Mouse (Mus musculus): ENCODE data around the gene Crybg3. TPM values are rescaled to one million over a fixed set of nuclear protein-coding genes. Genes with fewer than 3 reads are reported as not detected.

Gene Crybg3
- total RNA-seq, 2 experiments from 2014 or later, result 4.1 to 6.8 TPM

DNA sequence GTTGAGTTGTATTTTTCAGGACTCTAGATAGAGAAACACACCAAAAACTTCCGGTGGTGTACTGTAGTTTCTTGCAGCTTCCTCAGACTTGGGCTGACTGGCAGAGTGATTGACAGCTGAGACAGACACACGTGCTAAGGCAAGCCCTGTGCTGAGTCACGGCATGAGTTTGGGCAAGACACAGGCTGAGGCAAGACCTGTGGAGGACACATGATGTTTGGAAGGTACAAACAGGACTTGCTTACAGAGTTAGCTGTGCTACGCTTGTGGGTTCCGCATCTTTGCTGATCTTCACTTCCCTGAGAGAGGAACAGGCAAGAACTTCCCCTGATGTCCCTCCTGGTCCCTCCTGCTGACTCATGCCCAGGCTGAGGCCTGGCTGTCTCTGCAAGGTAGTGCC, 17.3 kb downstream of the Crybg3 start:
- DNase-seq (ENCODE audit: low spot score in 2 of 2), result no peak

- no peak for DNase-seq (ENCODE audit: low spot score in 2 of 2)
Observed at GRCm38 (mm10) chr16:59579237-59579636, 21.5 kb downstream of the Crybg3 start.

DNA sequence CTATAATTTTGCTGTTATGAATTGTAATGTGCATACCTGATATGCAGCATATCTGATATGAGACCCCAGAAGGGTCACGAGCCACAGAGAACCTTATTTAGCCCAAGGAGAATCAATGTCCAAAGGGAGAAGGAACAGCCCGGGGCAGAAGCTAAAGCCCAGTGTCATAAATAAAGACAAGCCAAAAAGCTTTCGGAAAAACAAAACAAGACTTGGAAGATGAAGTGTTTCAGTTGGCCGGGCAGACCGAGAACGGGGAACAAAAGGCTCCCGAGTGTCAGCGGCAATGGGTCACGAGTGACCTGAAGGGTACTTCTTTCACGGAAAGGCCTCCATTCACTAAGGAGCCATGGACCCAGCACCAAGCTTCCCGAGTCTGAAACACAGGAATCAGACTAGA, 26.8 kb downstream of the Crybg3 start:
- no peak for DNase-seq (ENCODE audit: low spot score in 2 of 2)

DNA sequence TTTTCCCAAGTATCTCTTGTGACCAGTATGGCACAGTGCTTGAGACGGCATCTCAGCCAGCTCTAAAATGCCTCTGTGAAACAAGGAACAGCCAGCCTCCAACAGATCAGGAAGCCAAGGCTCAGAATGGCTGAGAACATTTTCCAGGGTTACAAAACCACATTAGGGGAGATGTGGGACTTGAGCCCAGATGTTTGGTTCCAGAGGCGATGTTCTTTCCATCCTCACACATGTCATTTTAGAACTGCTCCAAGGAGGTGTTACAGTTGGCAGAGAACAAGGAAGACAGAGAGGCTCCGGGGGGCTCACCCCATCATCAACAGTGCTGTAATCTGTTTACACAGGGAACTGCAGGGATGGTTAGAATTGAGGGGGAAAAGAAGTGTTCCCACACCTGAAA, 28.1 kb downstream of the Crybg3 start:
- DNase-seq (ENCODE audit: low spot score in 2 of 2), result no peak

DNA sequence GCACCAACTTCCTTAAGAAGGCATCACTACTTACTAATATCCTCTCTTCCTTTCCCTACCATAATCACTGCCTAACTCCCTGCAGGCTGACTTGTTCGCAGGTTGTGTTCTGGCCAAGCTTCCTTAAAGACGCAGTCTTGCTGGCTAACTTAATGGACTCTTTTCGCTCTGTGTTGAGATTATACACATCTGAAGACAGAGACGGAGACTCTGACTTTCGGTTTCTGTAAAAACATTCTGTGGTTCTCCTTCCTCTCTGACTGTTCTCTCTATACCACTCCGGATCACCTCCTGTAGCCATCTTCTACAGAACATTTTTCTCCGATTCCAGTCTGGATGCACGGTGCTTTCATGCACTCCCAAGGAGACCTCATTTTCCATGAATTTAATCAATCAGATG, 30.0 kb downstream of the Crybg3 start:
- no peak for DNase-seq (ENCODE audit: low spot score in 2 of 2)

- DNase-seq (ENCODE audit: low spot score in 2 of 2), result no peak
Observed at GRCm38 (mm10) chr16:59569837-59570236, 30.9 kb downstream of the Crybg3 start.

- no peak for DNase-seq (ENCODE audit: low spot score in 2 of 2)
Observed at GRCm38 (mm10) chr16:59567721-59568381, 32.9 kb downstream of the Crybg3 start.

DNA sequence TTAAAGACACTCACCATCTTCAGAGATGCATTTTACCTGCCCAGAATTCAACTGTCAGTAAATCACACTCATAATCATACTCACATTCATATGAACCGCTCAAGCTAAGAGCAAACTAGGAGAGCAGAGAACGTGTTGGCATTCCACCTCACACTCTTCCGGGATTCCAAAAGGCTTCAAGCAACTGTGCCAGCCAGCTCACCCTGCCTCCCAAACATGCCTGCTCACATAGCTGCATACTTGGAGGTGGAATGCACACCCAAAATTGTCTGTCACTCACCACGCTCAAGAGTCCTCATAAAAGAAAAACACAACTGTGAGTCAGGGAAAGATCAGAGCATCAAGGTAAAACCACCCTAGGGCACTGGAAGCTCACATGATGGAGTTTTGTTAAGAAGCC, 34.3 kb downstream of the Crybg3 start:
- no peak for DNase-seq (ENCODE audit: low spot score in 2 of 2)

GRCm38 (mm10) chr16:59565631-59566030, 35.1 kb downstream of the Crybg3 start:
- DNase-seq (ENCODE audit: low spot score in 2 of 2), result no peak

- DNase-seq (ENCODE audit: low spot score in 2 of 2), result no peak
Observed at GRCm38 (mm10) chr16:59564025-59564424, 36.8 kb downstream of the Crybg3 start.

- DNase-seq (ENCODE audit: low spot score in 2 of 2), result no peak
Observed at GRCm38 (mm10) chr16:59559300-59560200, 41.2 kb downstream of the Crybg3 start.

DNA sequence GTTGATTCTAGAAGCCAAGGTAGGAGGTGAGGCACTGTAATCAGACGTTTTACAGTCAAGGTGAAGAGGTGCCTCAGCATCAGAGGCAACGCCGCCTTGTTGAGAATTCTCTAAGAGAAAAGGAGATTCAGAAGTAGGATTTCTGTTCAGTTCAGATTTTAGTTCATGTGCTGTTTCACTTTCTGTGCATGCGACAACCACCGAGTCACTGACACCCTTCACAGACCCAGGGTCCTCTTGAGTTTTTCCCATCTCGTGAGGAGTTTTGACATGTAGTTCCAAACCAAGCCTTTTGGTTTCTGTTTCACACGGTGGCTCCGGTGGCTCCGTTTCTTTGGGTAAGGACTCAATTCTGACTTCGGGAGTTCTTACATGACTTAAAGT, 41.9 kb downstream of the Crybg3 start:
- no peak for DNase-seq (ENCODE audit: low spot score in 2 of 2)

GRCm38 (mm10) chr16:59553490-59554161, 47.2 kb downstream of the Crybg3 start:
- DNase-seq (ENCODE audit: low spot score in 2 of 2), result no peak

DNA sequence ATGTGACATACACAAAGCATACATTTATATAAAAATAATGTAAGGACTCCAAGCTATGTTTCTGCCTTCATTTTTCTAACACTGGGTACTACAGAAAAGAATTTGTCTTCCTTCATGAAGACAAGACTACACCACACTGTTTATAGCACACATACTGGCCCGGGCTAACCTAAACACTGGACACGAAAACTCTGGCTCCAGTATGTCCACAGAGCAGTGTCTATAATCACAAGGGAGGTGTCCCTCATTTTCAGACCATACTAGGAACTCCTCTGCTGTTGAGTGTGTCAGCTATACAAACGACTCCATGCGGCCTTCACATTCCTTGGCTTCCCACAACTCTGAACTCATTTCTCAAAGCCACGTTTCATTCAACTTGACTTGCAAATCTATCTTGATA, 49.3 kb downstream of the Crybg3 start:
- no peak for DNase-seq (ENCODE audit: low spot score in 2 of 2)

DNA sequence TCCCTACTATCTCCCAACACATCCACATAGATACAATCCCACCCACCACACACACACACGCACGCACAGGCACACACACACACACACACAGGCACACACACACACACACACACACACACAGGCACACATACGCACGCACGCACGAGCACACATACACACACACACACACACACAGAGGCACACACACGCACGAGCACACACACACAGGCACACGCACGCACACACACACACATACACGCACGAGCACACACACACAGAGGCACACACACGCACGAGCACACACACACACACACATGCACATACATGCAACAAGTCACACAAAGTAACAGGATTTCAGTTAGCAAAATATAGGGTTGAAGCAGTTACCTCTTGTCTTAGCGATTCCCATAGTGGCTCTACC, 51.1 kb downstream of the Crybg3 start:
- DNase-seq (ENCODE audit: low spot score in 2 of 2), result no peak

- DNase-seq (ENCODE audit: low spot score in 2 of 2), result no peak
Observed at GRCm38 (mm10) chr16:59548582-59548947, 52.2 kb downstream of the Crybg3 start.

DNA sequence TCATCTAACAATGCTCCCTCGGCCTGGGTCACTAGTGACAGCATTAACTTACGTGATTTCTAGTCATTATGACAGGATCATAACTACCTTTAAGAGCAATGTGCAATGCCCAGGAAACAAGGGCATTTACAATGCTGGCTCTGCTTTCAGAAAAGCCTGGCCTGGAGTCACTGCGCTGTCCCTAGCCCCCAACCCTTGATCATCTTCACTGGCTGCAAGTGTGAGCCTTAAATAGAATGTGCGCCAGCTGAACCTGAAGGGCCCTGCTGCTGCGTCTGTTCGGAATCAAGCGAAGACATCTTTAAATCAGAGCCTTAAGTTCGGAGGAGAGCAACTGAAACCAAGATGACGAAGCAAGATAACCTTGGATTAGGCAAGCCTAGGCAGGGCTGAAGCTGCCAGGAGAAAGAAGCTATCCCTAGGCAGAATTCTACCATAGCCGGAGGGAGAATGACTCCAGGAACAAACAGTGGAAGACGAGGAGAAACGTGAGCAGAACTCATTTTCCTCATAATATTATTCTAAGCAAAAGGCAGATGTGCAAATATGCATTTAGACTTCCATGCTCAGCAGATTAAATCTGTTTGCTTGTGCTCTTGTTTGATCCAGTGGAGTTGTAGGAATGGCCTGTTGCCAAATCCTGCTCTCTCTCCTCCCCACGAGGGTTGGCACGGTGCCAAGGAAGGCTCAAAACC, 52.7 kb downstream of the Crybg3 start:
- DNase-seq (ENCODE audit: low spot score in 2 of 2), result peak; percentile 45 to 59

GRCm38 (mm10) chr16:59547466-59547865, 53.3 kb downstream of the Crybg3 start:
- DNase-seq (ENCODE audit: low spot score in 2 of 2), result peak; percentile 16 to 21

- no peak for DNase-seq (ENCODE audit: low spot score in 2 of 2)
Observed at GRCm38 (mm10) chr16:59545360-59545759, 55.4 kb downstream of the Crybg3 start.

DNA sequence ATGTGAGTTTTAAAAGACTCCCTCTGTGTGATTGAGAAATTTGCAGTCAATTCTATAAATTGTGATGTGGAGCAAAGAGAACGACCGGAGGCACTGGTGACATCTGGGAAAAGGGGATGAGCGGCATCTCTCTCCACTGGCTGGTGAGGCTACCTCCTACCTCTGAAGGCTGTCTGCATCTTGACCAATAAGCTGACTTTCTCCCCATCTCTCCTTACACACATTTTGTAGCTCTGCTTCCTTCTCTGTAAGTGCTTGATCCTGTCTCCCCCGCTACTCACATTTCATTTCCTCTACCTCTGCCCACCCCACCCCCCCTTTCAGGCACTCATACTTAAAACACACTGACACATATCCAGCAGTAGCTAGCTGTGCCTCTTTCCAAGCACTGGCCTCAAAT, 59.4 kb downstream of the Crybg3 start:
- no peak for DNase-seq (ENCODE audit: low spot score in 2 of 2)

GRCm38 (mm10) chr16:59540944-59541343, 59.8 kb downstream of the Crybg3 start:
- no peak for DNase-seq (ENCODE audit: low spot score in 2 of 2)

DNA sequence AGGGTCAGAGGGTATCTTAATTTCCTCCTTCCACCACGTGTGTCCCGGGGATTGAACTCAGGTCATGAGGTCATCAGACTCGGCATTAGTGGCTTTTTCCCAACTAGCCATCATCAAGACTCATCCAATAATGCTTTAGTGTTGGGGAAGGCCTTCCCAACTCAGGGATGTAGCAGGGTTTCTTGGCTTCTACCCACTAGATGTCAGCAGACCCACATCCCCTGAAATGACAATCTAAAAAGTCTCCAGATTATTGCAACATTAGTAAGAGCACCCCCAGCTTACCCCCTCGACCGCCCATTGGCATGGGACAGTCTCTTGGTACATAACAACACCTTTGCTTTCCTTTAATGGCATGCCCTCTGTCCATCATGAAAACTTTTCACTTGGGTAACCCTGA, 65.1 kb downstream of the Crybg3 start:
- no peak for DNase-seq (ENCODE audit: low spot score in 2 of 2)
